Mouse (Mus musculus): ENCODE results near the gene Olfm2.

The Olfm2 gene

GRCm38 (mm10) chr9:20746017-20746660 is at the start of gene Olfm2:
Gene Olfm2, minus strand, starts transcription at chr9:20746349.
- peak; percentile 61 for DNase-seq

GRCm38 (mm10) chr9:20794108-20794806 is 48.1 kb upstream of the Olfm2 start:
- no peak for DNase-seq

- no peak for DNase-seq
Measured at GRCm38 (mm10) chr9:20790345-20790744, 44.2 kb upstream of the Olfm2 start.

- no peak for DNase-seq
Measured at GRCm38 (mm10) chr9:20789651-20790050, 43.5 kb upstream of the Olfm2 start.

- DNase-seq, result no peak
Measured at GRCm38 (mm10) chr9:20787992-20788391, 41.8 kb upstream of the Olfm2 start.

- DNase-seq, result no peak
Measured at GRCm38 (mm10) chr9:20785055-20785454, 38.9 kb upstream of the Olfm2 start.

- no peak for DNase-seq
Measured at GRCm38 (mm10) chr9:20781286-20781685, 35.1 kb upstream of the Olfm2 start.

- no peak for DNase-seq
Measured at GRCm38 (mm10) chr9:20765274-20765673, 19.1 kb upstream of the Olfm2 start.

GRCm38 (mm10) chr9:20763099-20763498 is 16.9 kb upstream of the Olfm2 start:
- DNase-seq, result no peak

- no peak for DNase-seq
Measured at GRCm38 (mm10) chr9:20762197-20762961, 16.2 kb upstream of the Olfm2 start.

- DNase-seq, result no peak
Measured at GRCm38 (mm10) chr9:20761388-20761787, 15.2 kb upstream of the Olfm2 start.

GRCm38 (mm10) chr9:20760813-20761212 is 14.7 kb upstream of the Olfm2 start:
- no peak for DNase-seq

GRCm38 (mm10) chr9:20758896-20759295 is 12.7 kb upstream of the Olfm2 start:
- DNase-seq, result no peak

- DNase-seq, result no peak
Measured at GRCm38 (mm10) chr9:20758243-20758642, 12.1 kb upstream of the Olfm2 start.

- DNase-seq, result peak; percentile 86
Measured at GRCm38 (mm10) chr9:20757087-20757955, 11.2 kb upstream of the Olfm2 start.

GRCm38 (mm10) chr9:20756081-20756700 is 10.0 kb upstream of the Olfm2 start:
- DNase-seq, result no peak

GRCm38 (mm10) chr9:20754335-20754734 is 8.2 kb upstream of the Olfm2 start:
- DNase-seq, result no peak

- no peak for DNase-seq
Measured at GRCm38 (mm10) chr9:20751477-20752029, 5.4 kb upstream of the Olfm2 start.

- DNase-seq, result no peak
Measured at GRCm38 (mm10) chr9:20749213-20749612, 3.1 kb upstream of the Olfm2 start.

GRCm38 (mm10) chr9:20748540-20748939 is 2.4 kb upstream of the Olfm2 start:
- DNase-seq, result no peak

GRCm38 (mm10) chr9:20747682-20748081 is 1.5 kb upstream of the Olfm2 start:
- DNase-seq, result no peak
